Mouse (Mus musculus) G1E (cell line): ENCODE results near the gene Usp15. TPM values are rescaled to one million over a fixed set of nuclear protein-coding genes. Genes with fewer than 3 reads are reported as not detected.
A peak's percentile ranks its signal among the peaks of the same experiment; 100 is the strongest.
"Not testable (repeated sequence)": the region's sequence is repeated elsewhere in the genome, so short reads cannot be mapped to it uniquely, and the experiment has no call there.

ENCODE experiments used
- ATAC-seq: 2 replicates; pipeline ENCODE4 v1.8.0; 2016; ENCODE audit warnings: mild to moderate bottlenecking; ENCODE audit not compliant: insufficient number of reproducible peaks, poor library complexity, low FRiP score, severe bottlenecking; ENCODE audit errors: extremely low read depth
- DNase-seq: peaks from one replicate; pipeline ENCODE4 v3.0.0; 2012; ENCODE audit warnings: low spot score
- H3K27me3 ChIP-seq: 2 replicates; pipeline ENCODE4 v1.6.1; 2012; ENCODE audit warnings: mild to moderate bottlenecking, low read length, inconsistent platforms; ENCODE audit not compliant: insufficient read depth
- H3K36me3 ChIP-seq: replicated peaks from 2 replicates; pipeline ENCODE3; 2012; ENCODE audit warnings: mild to moderate bottlenecking, inconsistent platforms
- H3K4me1 ChIP-seq: 2 replicates; pipeline ENCODE4 v1.6.1; 2012; ENCODE audit warnings: low read depth, low read length, inconsistent platforms, mixed read lengths; ENCODE audit not compliant: insufficient read depth
- H3K4me3 ChIP-seq: 2 replicates; pipeline ENCODE4 v1.5.1; 2012; ENCODE audit warnings: low read depth, mild to moderate bottlenecking, inconsistent platforms, low read length, moderate library complexity, mixed read lengths
- H3K9me3 ChIP-seq: replicated peaks from 2 replicates; pipeline ENCODE4 v1.6.1; 2012; ENCODE audit warnings: inconsistent platforms
- CTCF ChIP-seq: IDR thresholded peaks from 2 replicates; pipeline ENCODE4 v1.5.1; 2012; ENCODE audit warnings: low read depth, low read length, inconsistent platforms, mixed read lengths
- GATA1 ChIP-seq: IDR thresholded peaks from 2 replicates; pipeline ENCODE4 v1.6.1; 2012; ENCODE audit warnings: borderline replicate concordance, low read length, inconsistent platforms, mixed read lengths
- GATA2 ChIP-seq: IDR thresholded peaks from 2 replicates; pipeline ENCODE4 v1.6.1; 2012; ENCODE audit warnings: low read depth, low read length, inconsistent platforms, borderline replicate concordance
- POLR2AphosphoS5 ChIP-seq: IDR thresholded peaks from 2 replicates; pipeline ENCODE4 v1.6.1; 2012; ENCODE audit warnings: low read depth, low read length, inconsistent platforms; ENCODE audit not compliant: insufficient replicate concordance
- TAL1 ChIP-seq: conservative IDR thresholded peaks from 2 replicates; pipeline ENCODE4 v1.6.1; 2012; ENCODE audit warnings: low read depth, low read length, inconsistent platforms, mixed read lengths
- polyA plus RNA-seq: library from polyadenylated mRNA; stranded (reverse); fragments of >175 nt; gene quantifications from 2 replicates; pipeline ENCODE4 v1.2.3, GENCODE M21; 2012
- total RNA-seq, 2 experiments: library from RNA; stranded (forward) in 1 of 2; stranded (reverse) in 1 of 2; fragments of 200-1000 nt in 1 of 2; fragments of >200 nt in 1 of 2; fragmentation: Nextera tagmentation in 1 of 2; gene quantifications; 2 replicates each; pipeline ENCODE4 v1.2.3; 2014 to 2017

Usp15 gene
- total RNA-seq (2014; fragmentation: Nextera tagmentation) (147 and 155 TPM in 2 replicates), total RNA-seq (2017) (148 and 160 TPM in 2 replicates), polyA plus RNA-seq (8.7 and 21.7 TPM in 2 replicates)

- TF ChIP-seq GATA1 (no peak), CTCF (no peak), POLR2AphosphoS5 (no peak), TAL1 (no peak), GATA2 (no peak)
- Histone ChIP-seq H3K27me3 (no peaks in the 10 kb centered on the region), H3K4me1 (peaks cover 39% of the 10 kb centered on the region), H3K9me3 (no peaks in the 10 kb centered on the region), H3K36me3 (peaks cover 3% of the 10 kb centered on the region), H3K4me3 (peak within 1 kb of the TSS; percentile 96)
- peak; percentile 62 for ATAC-seq
- DNase-seq = peak; percentile 81
These were observed at the start of gene Usp15 for GRCm38 (mm10) chr10:123196835-123197559. Gene Usp15, minus strand, starts transcription at chr10:123196995.

- Histone ChIP-seq H3K4me1 (no peaks in the 10 kb centered on the region), H3K27me3 (no peaks in the 10 kb centered on the region), H3K36me3 (no peaks in the 10 kb centered on the region), H3K9me3 (no peaks in the 10 kb centered on the region), H3K4me3 (no peak overlapping the region)
- TF ChIP-seq TAL1 = no peak
- no peak for TF ChIP-seq GATA1
- no peak for TF ChIP-seq POLR2AphosphoS5
- TF ChIP-seq GATA2 = no peak
- no peak for TF ChIP-seq CTCF
- DNase-seq = no peak
- no peak for ATAC-seq
These were observed 32.6 kb upstream of the Usp15 start for GRCm38 (mm10) chr10:123229420-123229819.

GRCm38 (mm10) chr10:123222785-123223184, 26.0 kb upstream of the Usp15 start:
- no peaks in the 10 kb centered on the region for H3K27me3 ChIP-seq
- no peaks in the 10 kb centered on the region for H3K36me3 ChIP-seq
- H3K4me1 ChIP-seq = no peaks in the 10 kb centered on the region
- H3K9me3 ChIP-seq = no peaks in the 10 kb centered on the region
- no peak for TF ChIP-seq CTCF
- no peak for TF ChIP-seq GATA1
- TF ChIP-seq TAL1 = no peak
- no peak for TF ChIP-seq GATA2
- no peak for TF ChIP-seq POLR2AphosphoS5
- DNase-seq (no peak), ATAC-seq (no peak)
- H3K4me3 ChIP-seq = no peak overlapping the region

- peaks cover 7% of the 10 kb centered on the region; the same call in 1 of the 2 replicates for H3K27me3 ChIP-seq
- no peaks in the 10 kb centered on the region for H3K9me3 ChIP-seq
- H3K4me1 ChIP-seq = no peaks in the 10 kb centered on the region
- H3K36me3 ChIP-seq = no peaks in the 10 kb centered on the region
- TF ChIP-seq CTCF (no peak), TAL1 (no peak), POLR2AphosphoS5 (no peak), GATA2 (no peak), GATA1 (no peak)
- ATAC-seq = no peak
- no peak overlapping the region for H3K4me3 ChIP-seq
- DNase-seq = no peak
These were observed 12.7 kb upstream of the Usp15 start for GRCm38 (mm10) chr10:123209517-123209916.

- ATAC-seq = no peak
- no peaks in the 10 kb centered on the region for H3K36me3 ChIP-seq
- TF ChIP-seq POLR2AphosphoS5 (no peak), GATA1 (no peak), CTCF (no peak)
- DNase-seq = no peak
- no peak overlapping the region for H3K4me3 ChIP-seq
- H3K27me3 ChIP-seq = peaks cover 10% of the 10 kb centered on the region
- H3K9me3 ChIP-seq = no peaks in the 10 kb centered on the region
- no peaks in the 10 kb centered on the region for H3K4me1 ChIP-seq
These were observed 11.5 kb upstream of the Usp15 start for GRCm38 (mm10) chr10:123208336-123208735.

- H3K36me3 ChIP-seq = no peaks in the 10 kb centered on the region
- H3K9me3 ChIP-seq = no peaks in the 10 kb centered on the region
- H3K4me1 ChIP-seq = no peaks in the 10 kb centered on the region
- no peak overlapping the region for H3K4me3 ChIP-seq
- no peak for TF ChIP-seq CTCF
- no peak for ATAC-seq
- DNase-seq = no peak
- peaks cover 10% of the 10 kb centered on the region for H3K27me3 ChIP-seq
These were observed 9.3 kb upstream of the Usp15 start for GRCm38 (mm10) chr10:123206074-123206473.

GRCm38 (mm10) chr10:123205364-123205763, 8.6 kb upstream of the Usp15 start:
- H3K36me3 ChIP-seq, H3K27me3 ChIP-seq, ATAC-seq, H3K4me1 ChIP-seq, DNase-seq, H3K4me3 ChIP-seq, H3K9me3 ChIP-seq: not testable (repeated sequence)
